Mouse (Mus musculus) gastrocnemius, adult 8-10 months (tissue): ENCODE data around the gene Slc16a5. TPM values are rescaled to one million over a fixed set of nuclear protein-coding genes. Genes with fewer than 3 reads are reported as not detected.

Experiments used
- DNase-seq, 2 experiments: peaks; one replicate each; pipeline ENCODE4 v3.0.0; 2022; ENCODE audit warnings: low spot score in 2 of 2
- microRNA-seq: library from miRNA; unstranded; fragments of <30 nt; microRNA quantifications from one replicate; pipeline ENCODE4 v1.2.0, GENCODE M21; 2022
- total RNA-seq, 4 experiments: library from RNA; stranded (reverse); gene quantifications; 2 replicates each; pipeline ENCODE4 v1.2.4; 2022

The Slc16a5 gene
- total RNA-seq, 4 experiments from 2014 or later: not detected

GRCm38 (mm10) chr11:115513271-115514237 is 51.3 kb downstream of the Slc16a5 start:
- DNase-seq: peak; percentile 28 to 50

GRCm38 (mm10) chr11:115514238-115514663 is 52.0 kb downstream of the Slc16a5 start, which contains the start of gene Jpt1:
Gene Jpt1 (minus strand): TSS chr11:115514387.
- peak; percentile 96 to 97 for DNase-seq

- no peak for DNase-seq
These were observed 52.7 kb downstream of the Slc16a5 start for GRCm38 (mm10) chr11:115515021-115515420.

- peak in 1 of 2 experiments; percentile 32 for DNase-seq
These were observed 54.7 kb downstream of the Slc16a5 start for GRCm38 (mm10) chr11:115516942-115517341.

GRCm38 (mm10) chr11:115518693-115519092 is 56.4 kb downstream of the Slc16a5 start:
- DNase-seq: no peak

GRCm38 (mm10) chr11:115519581-115519980 is 57.3 kb downstream of the Slc16a5 start:
- DNase-seq: no peak

- no peak for DNase-seq
These were observed 57.9 kb downstream of the Slc16a5 start for GRCm38 (mm10) chr11:115520218-115520617.

GRCm38 (mm10) chr11:115521080-115521479 is 58.8 kb downstream of the Slc16a5 start:
- no peak for DNase-seq

- no peak for DNase-seq
These were observed 60.0 kb downstream of the Slc16a5 start for GRCm38 (mm10) chr11:115522238-115522637.

- no peak for DNase-seq
These were observed 60.4 kb downstream of the Slc16a5 start for GRCm38 (mm10) chr11:115522703-115523102.

Small RNA genes lying within 50 kb of the gene (microRNA-seq; reads per million reads assigned to microRNA genes)
- gene Mir3968: not detected

Other genes with a start within 250 kb of the Slc16a5 start
- gene Grin2c, start 195.2 kb upstream of the Slc16a5 start, total RNA-seq: under 1 TPM; 0.05 to 0.16 (median 0.14) TPM
- 1 to 10 TPM; 2.4 to 4.1 (median 2.7) TPM for gene Fdxr, start 185.4 kb upstream of the Slc16a5 start, total RNA-seq
- 1 to 10 TPM; 2.7 to 5.7 (median 4.6) TPM for gene Fads6, start 164.8 kb upstream of the Slc16a5 start, total RNA-seq
- gene Otop2, start 155.3 kb upstream of the Slc16a5 start, total RNA-seq: not detected
- under 1 TPM; 0.15 to 0.34 (median 0.24) TPM for gene Ush1g, start 140.4 kb upstream of the Slc16a5 start, total RNA-seq
- gene Otop3, start 127.7 kb upstream of the Slc16a5 start, total RNA-seq: not detected
- gene Hid1, start 94.7 kb upstream of the Slc16a5 start, total RNA-seq: 1 to 10 TPM in 2 of 4 experiments, under 1 TPM in 2; 0.68 to 2.7 (median 1.2) TPM
- gene Cdr2l, start 80.6 kb upstream of the Slc16a5 start, total RNA-seq: 1 to 10 TPM in 3 of 4 experiments, under 1 TPM in 1; 0.77 to 1.6 (median 1.1) TPM
- 10 to 100 TPM; 79.1 to 92.9 (median 87.4) TPM for gene Mrpl58, start 58.7 kb upstream of the Slc16a5 start, total RNA-seq
- gene Atp5h, start 42.5 kb upstream of the Slc16a5 start, total RNA-seq: 100 to 1,000 TPM; 638 to 797 (median 746) TPM
- 10 to 100 TPM; 15.0 to 18.5 (median 16.4) TPM for gene Kctd2, start 42.3 kb upstream of the Slc16a5 start, total RNA-seq
- not detected for gene Trim80, start 21.9 kb upstream of the Slc16a5 start, total RNA-seq
- gene Armc7, start 13.2 kb downstream of the Slc16a5 start, total RNA-seq: 1 to 10 TPM; 1.0 to 1.8 (median 1.5) TPM
- 1 to 10 TPM; 5.4 to 7.4 (median 6.6) TPM for gene Nt5c, start 29.4 kb downstream of the Slc16a5 start, total RNA-seq
- gene Jpt1, start 51.9 kb downstream of the Slc16a5 start, total RNA-seq: 10 to 100 TPM; 64.3 to 70.0 (median 66.3) TPM
- gene Sumo2, start 73.8 kb downstream of the Slc16a5 start, total RNA-seq: 100 to 1,000 TPM; 138 to 163 (median 141) TPM
- 10 to 100 TPM; 16.6 to 21.7 (median 20.9) TPM for gene Nup85, start 102.0 kb downstream of the Slc16a5 start, total RNA-seq
- gene Mrps7, start 141.5 kb downstream of the Slc16a5 start, total RNA-seq: 10 to 100 TPM; 73.4 to 84.2 (median 81.8) TPM
- gene Gga3, start 141.6 kb downstream of the Slc16a5 start, total RNA-seq: 10 to 100 TPM; 10.3 to 14.5 (median 11.6) TPM
- gene Mif4gd, start 150.5 kb downstream of the Slc16a5 start, total RNA-seq: 10 to 100 TPM; 34.1 to 43.9 (median 40.3) TPM
- 10 to 100 TPM; 35.7 to 45.7 (median 40.7) TPM for gene Slc25a19, start 165.8 kb downstream of the Slc16a5 start, total RNA-seq
- gene Grb2, start 246.1 kb downstream of the Slc16a5 start, total RNA-seq: 10 to 100 TPM; 60.8 to 77.6 (median 67.7) TPM